Mouse (Mus musculus): ENCODE data around the gene Smarca2. TPM values are rescaled to one million over a fixed set of nuclear protein-coding genes. Genes with fewer than 3 reads are reported as not detected.
"Not testable (repeated sequence)": the region's sequence is repeated elsewhere in the genome, so short reads cannot be mapped to it uniquely, and the experiment has no call there.

The Smarca2 gene
- polyA plus RNA-seq, 1 experiment from 2014 or later = 49.4 TPM

- Histone ChIP-seq H3K9ac (ENCODE audit: low read length) (no peak overlapping the region), H3K4me1 (ENCODE audit: control insufficient read depth, insufficient read depth, low read length) (no peaks in the 10 kb centered on the region), H3K9me3 (replicated peaks; ENCODE audit: control insufficient read depth, low read length) (no peaks in the 10 kb centered on the region), H3K27ac (ENCODE audit: low read length) (no peak overlapping the region), H3K4me2 (ENCODE audit: low read depth, low read length) (no peak overlapping the region), H3K36me3 (ENCODE audit: control insufficient read depth, insufficient read depth, low read length) (no peaks in the 10 kb centered on the region; the same call in 1 of the 2 replicates), H3K4me3 (replicated peaks; ENCODE audit: low read length) (no peak overlapping the region), H3K27me3 (ENCODE audit: control insufficient read depth, insufficient read depth, low read length) (no peaks in the 10 kb centered on the region)
- no peak for ATAC-seq (ENCODE audit: insufficient read depth, low FRiP score)
- WGBS = 74% methylated on average over 5 of the region's 5 CpGs
Observed at GRCm38 (mm10) chr19:26666303-26666702, 61.5 kb downstream of the Smarca2 start.

- no peak for ATAC-seq (ENCODE audit: insufficient read depth, low FRiP score)
- 94% methylated on average over 6 of the region's 6 CpGs for WGBS
- H3K36me3 ChIP-seq (ENCODE audit: control insufficient read depth, insufficient read depth, low read length) = peaks cover 8% of the 10 kb centered on the region; the same call in 1 of the 2 replicates
Observed at GRCm38 (mm10) chr19:26670089-26670488, 65.2 kb downstream of the Smarca2 start.

GRCm38 (mm10) chr19:26671413-26671812, 66.6 kb downstream of the Smarca2 start:
- ATAC-seq (ENCODE audit: insufficient read depth, low FRiP score) = not testable (repeated sequence)

More at GRCm38 (mm10) chr19:26670089-26670488, 65.2 kb downstream of the Smarca2 start:
- Histone ChIP-seq H3K27me3 (ENCODE audit: control insufficient read depth, insufficient read depth, low read length) (no peaks in the 10 kb centered on the region), H3K27ac (ENCODE audit: low read length) (no peak overlapping the region), H3K9me3 (replicated peaks; ENCODE audit: control insufficient read depth, low read length) (no peaks in the 10 kb centered on the region), H3K4me2 (ENCODE audit: low read depth, low read length) (no peak overlapping the region), H3K4me1 (ENCODE audit: control insufficient read depth, insufficient read depth, low read length) (no peaks in the 10 kb centered on the region), H3K4me3 (replicated peaks; ENCODE audit: low read length) (no peak overlapping the region), H3K9ac (ENCODE audit: low read length) (no peak overlapping the region)

GRCm38 (mm10) chr19:26675917-26676316, 71.1 kb downstream of the Smarca2 start:
- Histone ChIP-seq H3K4me2 (ENCODE audit: low read depth, low read length) (no peak overlapping the region), H3K4me3 (replicated peaks; ENCODE audit: low read length) (no peak overlapping the region), H3K36me3 (ENCODE audit: control insufficient read depth, insufficient read depth, low read length) (peaks cover 12% of the 10 kb centered on the region; the same call in 1 of the 2 replicates), H3K9ac (ENCODE audit: low read length) (no peak overlapping the region), H3K4me1 (ENCODE audit: control insufficient read depth, insufficient read depth, low read length) (no peaks in the 10 kb centered on the region), H3K9me3 (replicated peaks; ENCODE audit: control insufficient read depth, low read length) (no peaks in the 10 kb centered on the region), H3K27ac (ENCODE audit: low read length) (no peak overlapping the region), H3K27me3 (ENCODE audit: control insufficient read depth, insufficient read depth, low read length) (no peaks in the 10 kb centered on the region)
- 59% methylated on average over 6 of the region's 6 CpGs for WGBS
- no peak for ATAC-seq (ENCODE audit: insufficient read depth, low FRiP score)

More at GRCm38 (mm10) chr19:26671413-26671812, 66.6 kb downstream of the Smarca2 start:
- not testable (repeated sequence) for H3K27ac ChIP-seq (ENCODE audit: low read length); H3K4me2 ChIP-seq (ENCODE audit: low read depth, low read length); H3K9me3 ChIP-seq (replicated peaks; ENCODE audit: control insufficient read depth, low read length); H3K4me3 ChIP-seq (replicated peaks; ENCODE audit: low read length); H3K27me3 ChIP-seq (ENCODE audit: control insufficient read depth, insufficient read depth, low read length); H3K9ac ChIP-seq (ENCODE audit: low read length); H3K4me1 ChIP-seq (ENCODE audit: control insufficient read depth, insufficient read depth, low read length); H3K36me3 ChIP-seq (ENCODE audit: control insufficient read depth, insufficient read depth, low read length)

- no peak for ATAC-seq (ENCODE audit: insufficient read depth, low FRiP score)
- WGBS = 46% methylated on average over 8 of the region's 8 CpGs
- no peak overlapping the region for H3K4me2 ChIP-seq (ENCODE audit: low read depth, low read length)
- H3K4me1 ChIP-seq (ENCODE audit: control insufficient read depth, insufficient read depth, low read length) = no peaks in the 10 kb centered on the region
- H3K27ac ChIP-seq (ENCODE audit: low read length) = no peak overlapping the region
- H3K36me3 ChIP-seq (ENCODE audit: control insufficient read depth, insufficient read depth, low read length) = peaks cover 10% of the 10 kb centered on the region; the same call in 1 of the 2 replicates
- H3K9me3 ChIP-seq (replicated peaks; ENCODE audit: control insufficient read depth, low read length) = no peaks in the 10 kb centered on the region
- no peak overlapping the region for H3K4me3 ChIP-seq (replicated peaks; ENCODE audit: low read length)
- H3K27me3 ChIP-seq (ENCODE audit: control insufficient read depth, insufficient read depth, low read length) = no peaks in the 10 kb centered on the region
- H3K9ac ChIP-seq (ENCODE audit: low read length) = no peak overlapping the region
Observed at GRCm38 (mm10) chr19:26678543-26678942, 73.7 kb downstream of the Smarca2 start.

GRCm38 (mm10) chr19:26679674-26680073, 74.8 kb downstream of the Smarca2 start:
- Histone ChIP-seq H3K9ac (ENCODE audit: low read length) (no peak overlapping the region), H3K4me2 (ENCODE audit: low read depth, low read length) (no peak overlapping the region), H3K4me1 (ENCODE audit: control insufficient read depth, insufficient read depth, low read length) (no peaks in the 10 kb centered on the region), H3K9me3 (replicated peaks; ENCODE audit: control insufficient read depth, low read length) (no peaks in the 10 kb centered on the region), H3K36me3 (ENCODE audit: control insufficient read depth, insufficient read depth, low read length) (peaks cover 11% of the 10 kb centered on the region; the same call in 1 of the 2 replicates), H3K27ac (ENCODE audit: low read length) (no peak overlapping the region), H3K4me3 (replicated peaks; ENCODE audit: low read length) (no peak overlapping the region), H3K27me3 (ENCODE audit: control insufficient read depth, insufficient read depth, low read length) (no peaks in the 10 kb centered on the region)
- ATAC-seq (ENCODE audit: insufficient read depth, low FRiP score) = no peak
- WGBS = 63% methylated on average over 3 of the region's 3 CpGs

- Histone ChIP-seq H3K9me3 (replicated peaks; ENCODE audit: control insufficient read depth, low read length) (no peaks in the 10 kb centered on the region), H3K27ac (ENCODE audit: low read length) (no peak overlapping the region), H3K4me1 (ENCODE audit: control insufficient read depth, insufficient read depth, low read length) (no peaks in the 10 kb centered on the region), H3K36me3 (ENCODE audit: control insufficient read depth, insufficient read depth, low read length) (peaks cover 14% of the 10 kb centered on the region; the same call in 1 of the 2 replicates), H3K27me3 (ENCODE audit: control insufficient read depth, insufficient read depth, low read length) (no peaks in the 10 kb centered on the region), H3K4me2 (ENCODE audit: low read depth, low read length) (no peak overlapping the region), H3K9ac (ENCODE audit: low read length) (no peak overlapping the region), H3K4me3 (replicated peaks; ENCODE audit: low read length) (no peak overlapping the region)
- WGBS = 94% methylated on average over 8 of the region's 8 CpGs
- no peak for ATAC-seq (ENCODE audit: insufficient read depth, low FRiP score)
Observed at GRCm38 (mm10) chr19:26681549-26681948, 76.7 kb downstream of the Smarca2 start.

GRCm38 (mm10) chr19:26682130-26682529, 77.3 kb downstream of the Smarca2 start:
- Histone ChIP-seq H3K4me1 (ENCODE audit: control insufficient read depth, insufficient read depth, low read length) (no peaks in the 10 kb centered on the region), H3K27ac (ENCODE audit: low read length) (no peak overlapping the region), H3K9me3 (replicated peaks; ENCODE audit: control insufficient read depth, low read length) (no peaks in the 10 kb centered on the region), H3K4me3 (replicated peaks; ENCODE audit: low read length) (no peak overlapping the region), H3K36me3 (ENCODE audit: control insufficient read depth, insufficient read depth, low read length) (0 out of 2 replicates have a peak, but pooled peaks cover 14% of the 10 kb centered on the region), H3K4me2 (ENCODE audit: low read depth, low read length) (no peak overlapping the region), H3K9ac (ENCODE audit: low read length) (no peak overlapping the region), H3K27me3 (ENCODE audit: control insufficient read depth, insufficient read depth, low read length) (no peaks in the 10 kb centered on the region)
- ATAC-seq (ENCODE audit: insufficient read depth, low FRiP score) = no peak
- WGBS = 80% methylated on average over 4 of the region's 4 CpGs

GRCm38 (mm10) chr19:26682731-26683130, 77.9 kb downstream of the Smarca2 start:
- Histone ChIP-seq H3K36me3 (ENCODE audit: control insufficient read depth, insufficient read depth, low read length) (peaks cover 11% of the 10 kb centered on the region; the same call in 1 of the 2 replicates), H3K9ac (ENCODE audit: low read length) (no peak overlapping the region), H3K4me3 (replicated peaks; ENCODE audit: low read length) (no peak overlapping the region), H3K4me1 (ENCODE audit: control insufficient read depth, insufficient read depth, low read length) (no peaks in the 10 kb centered on the region), H3K4me2 (ENCODE audit: low read depth, low read length) (no peak overlapping the region), H3K9me3 (replicated peaks; ENCODE audit: control insufficient read depth, low read length) (no peaks in the 10 kb centered on the region), H3K27ac (ENCODE audit: low read length) (no peak overlapping the region), H3K27me3 (ENCODE audit: control insufficient read depth, insufficient read depth, low read length) (no peaks in the 10 kb centered on the region)
- ATAC-seq (ENCODE audit: insufficient read depth, low FRiP score) = no peak
- 86% methylated on average over 2 of the region's 2 CpGs for WGBS
